Mouse (Mus musculus) ES-Bruce4 (cell line): Measurements from ENCODE around the gene Spsb4.

ENCODE experiments used
- EP300 ChIP-seq: IDR thresholded peaks from 2 replicates; pipeline ENCODE4 v1.6.1; 2011; ENCODE audit warnings: low read depth, low read length; ENCODE audit not compliant: insufficient read depth
- POLR2A ChIP-seq: IDR thresholded peaks from one replicate; pipeline ENCODE4 v1.8.1; 2011; ENCODE audit warnings: low read length; ENCODE audit not compliant: insufficient read depth

DNA sequence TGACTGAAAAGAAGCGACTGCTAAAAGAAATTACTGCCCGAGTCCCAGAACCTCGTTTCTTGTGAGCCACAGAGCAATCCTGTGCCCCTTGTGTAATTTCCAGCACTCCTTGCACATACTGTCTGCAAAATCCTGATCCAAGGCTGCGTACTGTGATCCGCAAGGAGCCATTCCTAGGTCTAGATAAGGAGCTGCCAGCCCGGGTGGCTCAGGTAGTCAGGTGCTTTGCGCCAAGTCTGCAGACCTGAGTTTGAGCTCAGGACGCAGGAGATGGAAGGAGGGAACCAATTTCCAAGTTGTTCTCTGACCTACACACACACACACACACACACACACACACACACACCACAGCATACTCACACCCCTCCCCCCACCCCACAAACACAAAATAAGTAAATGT is 16.0 kb downstream of the Spsb4 start:
- TF ChIP-seq POLR2A: no peak
- no peak for TF ChIP-seq EP300
